Mouse (Mus musculus): ENCODE data around the gene Cyp3a13.
"Not testable (repeated sequence)": the region's sequence is repeated elsewhere in the genome, so short reads cannot be mapped to it uniquely, and the experiment has no call there.

The Cyp3a13 gene

GRCm38 (mm10) chr5:137872381-137872702 is 49.1 kb downstream of the Cyp3a13 start:
- DNase-seq (ENCODE audit: low read depth, low spot score) = not testable (repeated sequence)

GRCm38 (mm10) chr5:137871644-137872380 is 49.6 kb downstream of the Cyp3a13 start, which contains the start of gene Pilrb2:
Pilrb2 (minus strand) TSS chr5:137871815.
- not testable (repeated sequence) for DNase-seq (ENCODE audit: low read depth, low spot score)

- not testable (repeated sequence) for DNase-seq (ENCODE audit: low read depth, low spot score)
Observed at GRCm38 (mm10) chr5:137868600-137868999, 52.8 kb downstream of the Cyp3a13 start.

- DNase-seq (ENCODE audit: low read depth, low spot score) = not testable (repeated sequence)
Observed at GRCm38 (mm10) chr5:137864008-137864407, 57.4 kb downstream of the Cyp3a13 start.

GRCm38 (mm10) chr5:137857960-137858710 is 63.3 kb downstream of the Cyp3a13 start, which contains the start of gene Pilrb1:
Pilrb1 (minus strand) TSS chr5:137858106.
- not testable (repeated sequence) for DNase-seq (ENCODE audit: low read depth, low spot score)

GRCm38 (mm10) chr5:137856870-137857269 is 64.5 kb downstream of the Cyp3a13 start:
- not testable (repeated sequence) for DNase-seq (ENCODE audit: low read depth, low spot score)

- not testable (repeated sequence) for DNase-seq (ENCODE audit: low read depth, low spot score)
Observed at GRCm38 (mm10) chr5:137854907-137855306, 66.5 kb downstream of the Cyp3a13 start.

- not testable (repeated sequence) for DNase-seq (ENCODE audit: low read depth, low spot score)
Observed at GRCm38 (mm10) chr5:137850313-137850712, 71.1 kb downstream of the Cyp3a13 start.
